Mouse (Mus musculus) intestine, postnatal 0 days (tissue): Measurements from ENCODE around the gene Fgf2. TPM values are rescaled to one million over a fixed set of nuclear protein-coding genes. Genes with fewer than 3 reads are reported as not detected.

Experiments
- ATAC-seq: fragments of 200-750 bp; cut with Nextera tagmentation; 2 replicates; pipeline ENCODE4 v1.8.0; 2017; ENCODE audit warnings: mild to moderate bottlenecking, moderate TSS enrichment, moderate library complexity
- H3K27ac ChIP-seq: fragments of 300-500 bp; sonication (generic); 2 replicates; pipeline ENCODE4 v1.5.1; 2014; ENCODE audit warnings: mild to moderate bottlenecking, low read depth, low read length, moderate library complexity
- H3K27me3 ChIP-seq: fragments of 300-500 bp; sonication (generic); replicated peaks from 2 replicates; pipeline ENCODE4 v1.6.1; 2014; ENCODE audit warnings: low read length, mixed read lengths; ENCODE audit not compliant: control insufficient read depth, insufficient read depth
- H3K36me3 ChIP-seq: fragments of 300-500 bp; sonication (generic); 2 replicates; pipeline ENCODE4 v1.6.1; 2014; ENCODE audit warnings: mild to moderate bottlenecking, moderate library complexity; ENCODE audit not compliant: control insufficient read depth, insufficient read depth
- H3K4me1 ChIP-seq: fragments of 300-500 bp; sonication (generic); replicated peaks from 2 replicates; pipeline ENCODE4 v1.6.1; 2014; ENCODE audit warnings: antibody characterized with exemption, low read length, mixed read lengths; ENCODE audit not compliant: control insufficient read depth, insufficient read depth
- H3K4me2 ChIP-seq: fragments of 300-500 bp; sonication (generic); replicated peaks from 2 replicates; pipeline ENCODE4 v1.6.1; 2014; ENCODE audit warnings: low read depth, mild to moderate bottlenecking, moderate library complexity
- H3K4me3 ChIP-seq: fragments of 300-500 bp; sonication (generic); 2 replicates; pipeline ENCODE4 v1.5.1; 2014; ENCODE audit warnings: low read depth, low read length
- H3K9ac ChIP-seq: fragments of 300-500 bp; sonication (generic); 2 replicates; pipeline ENCODE4 v1.6.1; 2014; ENCODE audit warnings: mild to moderate bottlenecking, low read depth, low read length
- H3K9me3 ChIP-seq: fragments of 300-500 bp; sonication (generic); 2 replicates; pipeline ENCODE4 v1.6.1; 2016; ENCODE audit warnings: mixed run types; ENCODE audit not compliant: control insufficient read depth
- CTCF ChIP-seq: sonication (generic); IDR thresholded peaks from 2 replicates; pipeline ENCODE4 v1.5.1; 2016; ENCODE audit warnings: low read depth, mild to moderate bottlenecking, control low read depth, antibody characterized with exemption, moderate library complexity
- WGBS: fragments of 180-500 bp; shearing (Covaris S2); extraction: QIAGEN DNeasy Blood & Tissue Kit; methylation state at CpG from one replicate; pipeline ENCODE4 v1.1.7; 2014; 5-methylcytosine and 5-hydroxymethylcytosine counted together
- polyA plus RNA-seq: library from polyadenylated mRNA; unstranded; fragments of >200 nt; fragmentation: Nextera tagmentation; extraction: Ambion mirVana; gene quantifications from 2 replicates; pipeline ENCODE4 v1.2.1, GENCODE M21; 2015

Fgf2 gene
- polyA plus RNA-seq, 1 experiment from 2014 or later = 1.0 TPM

GRCm38 (mm10) chr3:37312370-37312941 lies 35.7 kb upstream of the Fgf2 start, which contains the start of the genes Bbs12 and Cetn4:
Bbs12 (plus strand) TSS chr3:37312554.
Cetn4 (minus strand) TSS chr3:37312708.
- Histone ChIP-seq H3K4me3 (peak within 1 kb of the TSS; percentile 75), H3K27me3 (no peaks in the 10 kb centered on the region), H3K9ac (peak within 1 kb of the TSS; percentile 62), H3K4me1 (no peaks in the 10 kb centered on the region), H3K36me3 (no peaks in the 10 kb centered on the region), H3K9me3 (no peaks in the 10 kb centered on the region), H3K27ac (peak within 1 kb of the TSS; percentile 23; the same call in 1 of the 2 replicates), H3K4me2 (peak within 1 kb of the TSS; percentile 88)
- no peak for TF ChIP-seq CTCF
- WGBS = under 1% methylated on average over 54 of the region's 54 CpGs
- peak; percentile 99 for ATAC-seq

- H3K27ac ChIP-seq = no peak overlapping the region
- no peak for ATAC-seq
- no peaks in the 10 kb centered on the region for H3K36me3 ChIP-seq
- no peaks in the 10 kb centered on the region for H3K27me3 ChIP-seq
- H3K4me2 ChIP-seq = peak overlapping the region; percentile 88
- H3K9ac ChIP-seq = 0 out of 2 replicates have a peak overlapping the region, but pooled peaks have one; percentile 62
- 0 out of 2 replicates have a peak overlapping the region, but pooled peaks have one; percentile 75 for H3K4me3 ChIP-seq
- H3K9me3 ChIP-seq = no peaks in the 10 kb centered on the region
- no peaks in the 10 kb centered on the region for H3K4me1 ChIP-seq
- no peak for TF ChIP-seq CTCF
- 23% methylated on average over 1 of the region's 1 CpGs for WGBS
These were observed 34.8 kb upstream of the Fgf2 start for GRCm38 (mm10) chr3:37313371-37313770.

- no peak for TF ChIP-seq CTCF
- ATAC-seq = no peak
- H3K4me3 ChIP-seq = no peak overlapping the region
- no peaks in the 10 kb centered on the region for H3K9me3 ChIP-seq
- H3K4me1 ChIP-seq = no peaks in the 10 kb centered on the region
- H3K27ac ChIP-seq = no peak overlapping the region
- no peak overlapping the region for H3K9ac ChIP-seq
- H3K4me2 ChIP-seq = no peak overlapping the region
- WGBS = 94% methylated on average over 1 of the region's 1 CpGs
- H3K36me3 ChIP-seq = peaks cover 4% of the 10 kb centered on the region; the same call in 1 of the 2 replicates
- H3K27me3 ChIP-seq = no peaks in the 10 kb centered on the region
These were observed 31.9 kb upstream of the Fgf2 start for GRCm38 (mm10) chr3:37316233-37316632.

- no peak overlapping the region for H3K4me3 ChIP-seq
- H3K27me3 ChIP-seq = no peaks in the 10 kb centered on the region
- H3K9ac ChIP-seq = no peak overlapping the region
- TF ChIP-seq CTCF = peak; percentile 76
- no peaks in the 10 kb centered on the region for H3K4me1 ChIP-seq
- no peak overlapping the region for H3K27ac ChIP-seq
- ATAC-seq = no peak
- 34% methylated on average over 3 of the region's 3 CpGs for WGBS
- no peak overlapping the region for H3K4me2 ChIP-seq
- H3K9me3 ChIP-seq = no peaks in the 10 kb centered on the region
- peaks cover under 1% of the 10 kb centered on the region; the same call in 1 of the 2 replicates for H3K36me3 ChIP-seq
These were observed 23.8 kb upstream of the Fgf2 start for GRCm38 (mm10) chr3:37324310-37324709.

GRCm38 (mm10) chr3:37325317-37326112 lies 22.6 kb upstream of the Fgf2 start:
- no peak overlapping the region for H3K9ac ChIP-seq
- no peaks in the 10 kb centered on the region for H3K36me3 ChIP-seq
- H3K4me3 ChIP-seq = no peak overlapping the region
- no peak for TF ChIP-seq CTCF
- H3K27ac ChIP-seq = no peak overlapping the region
- ATAC-seq = no peak
- no peaks in the 10 kb centered on the region for H3K9me3 ChIP-seq
- no peaks in the 10 kb centered on the region for H3K4me1 ChIP-seq
- H3K4me2 ChIP-seq = no peak overlapping the region
- no peaks in the 10 kb centered on the region for H3K27me3 ChIP-seq
- WGBS = 86% methylated on average over 5 of the region's 5 CpGs

- H3K27ac ChIP-seq = no peak overlapping the region
- no peaks in the 10 kb centered on the region for H3K27me3 ChIP-seq
- no peaks in the 10 kb centered on the region for H3K4me1 ChIP-seq
- no peak overlapping the region for H3K9ac ChIP-seq
- no peak overlapping the region for H3K4me3 ChIP-seq
- WGBS = 82% methylated on average over 3 of the region's 3 CpGs
- no peak overlapping the region for H3K4me2 ChIP-seq
- H3K36me3 ChIP-seq = no peaks in the 10 kb centered on the region
- ATAC-seq = no peak
- TF ChIP-seq CTCF = no peak
- no peaks in the 10 kb centered on the region for H3K9me3 ChIP-seq
These were observed 21.5 kb upstream of the Fgf2 start for GRCm38 (mm10) chr3:37326627-37327026.
